Mouse (Mus musculus) olfactory bulb, adult 2 months (tissue): ENCODE data around the gene Ndufs7. TPM values are rescaled to one million over a fixed set of nuclear protein-coding genes. Genes with fewer than 3 reads are reported as not detected.
A peak's percentile ranks its signal among the peaks of the same experiment; 100 is the strongest.
"Not testable (repeated sequence)": the region's sequence is repeated elsewhere in the genome, so short reads cannot be mapped to it uniquely, and the experiment has no call there.

Source experiments
- H3K27ac ChIP-seq: fragments of 200-500 bp; 2 replicates; pipeline ENCODE4 v1.5.1; 2012; ENCODE audit warnings: low read depth, low read length; ENCODE audit not compliant: insufficient read depth
- H3K4me1 ChIP-seq: fragments of 200-500 bp; 2 replicates; pipeline ENCODE4 v1.6.1; 2012; ENCODE audit warnings: low read length; ENCODE audit not compliant: control insufficient read depth, insufficient read depth
- H3K4me3 ChIP-seq: fragments of 200-500 bp; 2 replicates; pipeline ENCODE4 v1.5.1; 2012; ENCODE audit warnings: mild to moderate bottlenecking, low read depth, low read length, moderate library complexity; ENCODE audit not compliant: insufficient read depth
- CTCF ChIP-seq: fragments of 200-500 bp; IDR thresholded peaks from 2 replicates; pipeline ENCODE4 v1.5.1; 2012; ENCODE audit warnings: low read depth, mild to moderate bottlenecking, low read length, moderate library complexity; ENCODE audit not compliant: insufficient read depth
- POLR2A ChIP-seq: fragments of 200-500 bp; IDR thresholded peaks from 2 replicates; pipeline ENCODE4 v1.6.1; 2012; ENCODE audit warnings: mild to moderate bottlenecking, low read depth, low read length, moderate library complexity; ENCODE audit not compliant: insufficient read depth
- WGBS: fragments of 180-500 bp; shearing (Covaris S2); methylation state at CpG from one replicate; pipeline ENCODE4 v1.1.7; 2018; 5-methylcytosine and 5-hydroxymethylcytosine counted together
- polyA plus RNA-seq: library from polyadenylated mRNA; stranded (reverse); fragments of >200 nt; gene quantifications from 2 replicates; pipeline ENCODE4 v1.2.4, GENCODE M21; 2012; ENCODE audit warnings: low replicate concordance; ENCODE audit not compliant: missing spikeins, insufficient read depth, insufficient read length

Ndufs7 gene
- polyA plus RNA-seq, 1 experiment: not detected

DNA sequence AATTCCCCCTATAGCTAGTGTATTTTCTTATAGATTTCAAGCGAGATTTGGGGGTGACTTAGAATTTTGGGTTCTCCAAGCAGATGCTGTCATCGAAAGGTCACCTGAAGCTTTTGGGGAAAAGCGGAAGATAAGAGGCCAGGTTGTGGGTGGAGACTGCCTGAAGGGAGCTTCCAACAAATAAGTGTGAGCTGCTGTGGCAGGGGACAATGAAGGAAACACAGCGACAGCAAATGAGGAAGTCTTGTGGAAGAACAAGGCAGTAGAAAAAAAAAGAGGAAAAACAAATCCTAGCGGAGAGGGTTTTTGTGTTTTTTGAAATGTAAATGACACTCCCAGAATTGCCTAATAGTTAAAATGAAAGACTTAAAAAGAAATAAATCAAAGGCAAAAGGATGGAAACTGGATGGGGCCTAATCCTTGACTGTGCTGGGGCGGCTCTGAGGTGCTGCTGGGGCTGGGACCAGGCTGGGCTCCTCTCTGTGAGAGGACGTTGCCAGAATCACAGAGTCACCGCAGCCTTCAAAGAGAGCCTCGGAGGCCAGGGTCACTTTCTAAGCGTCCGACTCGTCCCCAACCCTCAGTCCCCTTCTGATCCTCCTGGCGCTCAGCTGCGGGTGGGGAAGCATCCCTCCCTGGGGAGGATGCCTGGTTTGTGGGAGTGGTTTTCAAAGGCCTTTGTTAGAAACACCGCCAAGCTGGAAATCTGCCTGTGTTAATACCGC, 33.7 kb upstream of the Ndufs7 start:
- Histone ChIP-seq H3K4me1 (no peaks in the 10 kb centered on the region), H3K27ac (no peak overlapping the region), H3K4me3 (no peak overlapping the region)
- 61% methylated on average over 16 of the region's 16 CpGs for WGBS
- TF ChIP-seq CTCF: no peak
- TF ChIP-seq POLR2A: no peak

DNA sequence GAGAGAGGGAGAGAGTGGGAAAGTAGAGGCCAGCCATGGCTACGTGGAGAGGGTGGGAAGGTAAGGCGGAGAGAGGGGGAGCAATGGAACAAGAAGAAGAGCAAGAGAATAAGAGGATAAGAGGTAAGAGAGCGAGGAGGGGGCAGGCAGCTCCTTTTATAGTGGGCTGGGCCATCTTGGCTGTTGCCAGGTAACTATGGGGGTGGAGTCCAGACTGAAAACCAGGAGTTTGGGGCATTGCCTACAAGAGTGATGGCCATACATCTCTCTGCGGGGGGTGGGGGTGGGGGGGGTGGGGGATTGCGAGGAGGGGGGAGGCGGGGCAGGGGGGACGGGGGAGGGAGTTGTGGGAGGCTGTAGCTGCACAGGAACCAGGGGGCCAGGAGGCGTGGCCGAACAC, 28.2 kb upstream of the Ndufs7 start:
- 46% methylated on average over 9 of the region's 9 CpGs for WGBS
- no peak overlapping the region for H3K4me3 ChIP-seq
- no peaks in the 10 kb centered on the region for H3K4me1 ChIP-seq
- no peak for TF ChIP-seq POLR2A
- no peak overlapping the region for H3K27ac ChIP-seq

DNA sequence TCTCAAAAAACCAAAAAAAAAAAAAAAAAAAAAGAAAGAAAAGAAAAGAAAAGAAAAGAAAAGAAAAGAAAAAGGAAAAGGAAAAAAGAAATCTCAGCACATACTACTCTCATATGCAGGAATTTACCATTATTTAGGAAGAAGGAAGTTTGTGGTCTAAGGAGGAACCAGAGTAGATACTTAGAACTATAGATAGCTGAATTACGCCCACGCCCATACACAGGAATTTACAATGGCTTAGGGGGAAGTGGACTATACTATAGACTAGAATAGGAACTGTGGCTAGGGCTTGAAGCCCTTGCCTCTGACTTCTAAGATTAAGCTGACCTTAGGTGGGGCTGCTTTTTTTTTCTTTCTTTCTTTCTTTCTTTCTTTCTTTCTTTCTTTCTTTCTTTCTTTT, 25.8 kb upstream of the Ndufs7 start:
- WGBS: 94% methylated on average over 2 of the region's 2 CpGs
- H3K27ac ChIP-seq, H3K4me3 ChIP-seq, H3K4me1 ChIP-seq: not testable (repeated sequence)

DNA sequence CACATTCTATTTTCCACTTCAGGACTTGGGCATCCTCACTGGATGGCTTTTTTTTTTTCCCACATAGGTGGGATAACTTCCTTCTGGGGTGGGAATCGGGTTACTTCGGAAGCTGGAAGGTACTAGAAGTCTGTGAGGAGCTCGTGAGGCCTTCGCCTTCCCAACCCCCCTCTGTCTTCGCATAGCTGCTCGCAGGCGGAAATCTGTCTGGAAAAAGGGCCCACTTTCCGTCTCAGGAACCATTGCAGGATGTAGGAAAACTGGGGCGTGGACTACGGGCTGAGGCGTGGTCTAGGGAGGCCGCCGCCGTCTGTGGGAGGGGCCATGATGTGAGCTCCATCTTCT, 22.9 kb upstream of the Ndufs7 start:
- no peak overlapping the region for H3K27ac ChIP-seq
- H3K4me1 ChIP-seq: peaks cover 20% of the 10 kb centered on the region
- WGBS: 1% methylated on average over 14 of the region's 14 CpGs

DNA sequence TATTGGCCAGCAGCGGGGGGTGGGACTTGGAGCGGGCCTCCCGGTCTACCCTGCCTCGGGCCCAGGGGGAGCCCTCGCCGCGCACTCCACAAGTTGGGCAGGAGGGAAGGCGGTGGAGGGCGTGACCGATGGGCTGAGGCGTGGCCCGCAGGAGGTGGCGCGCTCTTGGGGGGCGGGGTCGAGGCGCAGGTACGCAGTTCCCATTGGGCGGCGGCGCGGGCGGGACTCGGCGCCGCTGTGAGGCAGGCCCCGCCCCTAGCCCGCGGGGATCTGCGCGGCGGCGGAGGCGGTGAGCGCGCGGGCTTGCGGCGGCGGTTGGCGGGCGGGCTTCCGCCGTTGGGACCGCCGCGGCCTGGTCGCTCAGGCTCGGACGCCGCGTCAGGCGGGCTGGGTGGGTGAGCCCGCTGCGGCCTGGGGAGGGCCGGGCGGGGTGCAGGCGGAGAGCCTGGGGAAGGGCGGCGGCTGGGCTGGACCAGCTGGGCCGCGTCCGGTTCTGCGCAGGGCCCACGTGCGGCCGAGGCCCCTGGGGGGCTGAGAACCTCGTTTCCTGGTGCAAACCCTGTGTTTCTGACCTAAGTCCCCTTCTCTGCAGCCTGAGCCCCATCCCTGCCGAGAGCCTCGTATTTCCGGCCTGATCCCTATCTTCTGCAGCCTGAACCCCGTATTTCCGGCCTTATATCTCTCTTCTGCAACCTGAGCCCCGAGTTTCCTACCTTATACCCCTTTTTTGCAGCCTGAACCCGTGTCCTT, 22.3 kb upstream of the Ndufs7 start, which contains the start of gene Mum1:
TSS of gene Mum1 (plus strand) at position 19 of the 750 bp plus-strand sequence.
- peak within 1 kb of the TSS; percentile 73 for H3K4me3 ChIP-seq
- TF ChIP-seq POLR2A (peak; percentile 63), CTCF (no peak; the same call in 1 of the 2 replicates)
- WGBS: 1% methylated on average over 73 of the region's 75 CpGs
- peak within 1 kb of the TSS; percentile 48; the same call in 1 of the 2 replicates for H3K27ac ChIP-seq
- H3K4me1 ChIP-seq: peaks cover 20% of the 10 kb centered on the region

More for the DNA sequence above, 22.9 kb upstream of the Ndufs7 start:
- H3K4me3 ChIP-seq: peak overlapping the region; percentile 73
- no peak for TF ChIP-seq CTCF
- no peak for TF ChIP-seq POLR2A

DNA sequence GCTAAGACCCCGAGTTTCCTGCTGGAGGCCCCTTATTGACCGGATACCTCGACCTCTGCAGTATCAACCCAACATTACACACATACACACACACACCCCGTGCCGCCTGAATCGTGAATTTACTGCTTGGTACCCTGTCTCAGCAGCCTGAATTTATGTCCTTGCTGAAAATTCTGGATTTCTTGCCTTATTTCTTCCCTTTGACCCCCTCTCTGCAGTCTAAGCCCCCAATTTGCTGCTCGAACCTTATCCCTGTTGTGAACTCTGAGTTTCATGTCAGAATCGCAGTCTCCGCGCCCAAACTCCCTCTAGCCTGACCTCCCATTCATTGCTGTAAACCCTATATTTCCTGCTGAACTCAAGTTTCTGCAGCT, 21.8 kb upstream of the Ndufs7 start:
- H3K27ac ChIP-seq: peak overlapping the region; percentile 48; the same call in 1 of the 2 replicates

DNA sequence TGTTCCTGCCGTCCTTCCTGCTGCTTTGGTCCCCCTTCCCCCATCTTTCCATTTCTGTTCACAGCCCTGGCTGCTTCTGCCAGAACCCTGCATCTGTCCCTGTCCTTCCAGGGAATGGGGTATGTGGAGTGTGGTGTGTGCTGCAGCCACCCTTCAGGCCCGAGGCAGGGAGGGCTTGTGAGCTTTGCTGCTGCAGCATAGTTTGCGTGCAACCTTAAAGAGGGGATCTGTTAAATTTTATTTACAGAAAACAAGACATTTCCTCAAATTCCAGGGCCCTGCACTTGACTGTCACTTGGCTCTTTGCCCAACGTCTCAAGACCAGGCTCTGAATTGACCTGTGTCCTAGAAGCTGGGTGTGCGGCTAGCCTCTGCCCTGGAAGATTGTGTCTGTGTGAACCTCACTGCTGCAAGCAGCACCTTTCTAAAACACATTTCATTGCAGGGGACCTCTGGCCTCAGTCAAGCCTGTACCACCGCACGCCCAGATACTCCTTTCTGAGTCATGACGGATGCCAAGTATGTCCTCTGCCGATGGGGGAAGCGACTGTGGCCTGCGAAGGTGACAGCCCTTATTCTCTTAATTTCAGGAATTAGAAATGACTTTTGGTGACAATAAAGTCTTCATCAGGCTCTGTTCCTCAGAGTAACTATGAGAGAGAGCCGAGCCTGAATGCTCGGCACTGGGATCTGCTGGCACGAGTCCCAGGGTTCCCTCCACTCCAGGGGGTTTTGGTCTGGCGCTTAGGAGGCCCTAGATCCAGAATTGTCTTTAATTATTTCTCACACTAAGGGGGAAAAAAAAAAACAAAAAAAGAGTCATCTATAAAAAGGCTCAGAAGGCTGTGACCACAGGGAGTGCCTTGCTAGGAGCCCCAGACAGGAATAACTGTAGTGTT, 20.8 kb upstream of the Ndufs7 start:
- 24% methylated on average over 15 of the region's 15 CpGs for WGBS
- TF ChIP-seq POLR2A: no peak
- no peak for TF ChIP-seq CTCF
- H3K4me1 ChIP-seq: peaks cover 27% of the 10 kb centered on the region

More for the DNA sequence above, 21.8 kb upstream of the Ndufs7 start:
- 7% methylated on average over 10 of the region's 10 CpGs for WGBS
- TF ChIP-seq CTCF: no peak
- no peak for TF ChIP-seq POLR2A
- Histone ChIP-seq H3K4me1 (peaks cover 20% of the 10 kb centered on the region), H3K4me3 (peak overlapping the region; percentile 73)

DNA sequence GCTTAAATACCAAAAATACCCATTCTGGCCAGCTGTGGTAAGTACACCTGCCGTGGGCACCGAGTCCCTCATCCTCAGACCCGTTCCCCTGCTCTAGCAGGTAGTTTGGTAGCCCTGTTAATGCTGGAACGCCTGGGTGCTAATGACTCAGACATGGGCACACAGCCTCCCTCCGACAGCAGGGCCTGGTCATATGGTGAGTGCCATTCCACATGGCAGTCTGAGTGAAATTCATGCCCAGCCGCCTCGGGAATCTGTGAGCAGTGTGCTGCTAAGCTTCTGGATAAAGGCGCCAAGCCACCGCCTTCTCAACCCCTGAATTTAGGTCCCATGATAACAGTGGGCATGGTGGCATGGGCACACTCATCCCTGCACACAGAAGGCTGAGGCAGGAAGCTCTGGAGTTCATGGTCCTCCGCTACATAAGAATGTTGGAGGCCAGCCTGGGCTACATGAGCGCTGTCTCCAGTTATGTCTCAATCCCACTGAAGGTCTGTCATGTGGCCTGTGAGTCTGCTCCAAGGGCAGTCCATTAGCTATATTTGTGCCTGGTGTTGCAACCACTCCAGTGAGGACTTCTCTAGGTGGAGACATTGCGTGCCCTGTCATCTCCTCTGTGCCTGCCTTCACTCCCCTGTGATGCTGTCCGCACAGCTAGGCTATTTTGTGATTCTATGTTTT, 12.6 kb upstream of the Ndufs7 start:
- TF ChIP-seq CTCF: no peak
- no peak for TF ChIP-seq POLR2A
- no peak overlapping the region for H3K4me3 ChIP-seq
- 95% methylated on average over 13 of the region's 13 CpGs for WGBS
- H3K4me1 ChIP-seq: peaks cover 10% of the 10 kb centered on the region; the same call in 1 of the 2 replicates
- H3K27ac ChIP-seq: no peak overlapping the region

More for the DNA sequence above, 20.8 kb upstream of the Ndufs7 start:
- H3K27ac ChIP-seq: peak overlapping the region; percentile 29; the same call in 1 of the 2 replicates
- H3K4me3 ChIP-seq: no peak overlapping the region; the same call in 1 of the 2 replicates
